Mouse (Mus musculus): Measurements from ENCODE around the gene 4930438A08Rik.

4930438A08Rik gene

GRCm38 (mm10) chr11:58324614-58325229 is 50.1 kb downstream of the 4930438A08Rik start:
- DNase-seq, result no peak

GRCm38 (mm10) chr11:58326781-58327180 is 52.2 kb downstream of the 4930438A08Rik start:
- no peak for DNase-seq

- no peak for DNase-seq
Measured at GRCm38 (mm10) chr11:58329906-58330275, 55.3 kb downstream of the 4930438A08Rik start.

GRCm38 (mm10) chr11:58330276-58331148 is 55.9 kb downstream of the 4930438A08Rik start, which contains the start of the genes Zfp672 and Sh3bp5l:
Zfp672 (minus strand) TSS chr11:58330339.
Sh3bp5l (plus strand) TSS chr11:58330724.
- peak; percentile 90 for DNase-seq

- DNase-seq, result no peak
Measured at GRCm38 (mm10) chr11:58331149-58331495, 56.5 kb downstream of the 4930438A08Rik start.

- DNase-seq, result no peak
Measured at GRCm38 (mm10) chr11:58331546-58331945, 56.9 kb downstream of the 4930438A08Rik start.

- DNase-seq, result no peak
Measured at GRCm38 (mm10) chr11:58334746-58335145, 60.1 kb downstream of the 4930438A08Rik start.

Measured in right cerebral cortex, postnatal 25 days (tissue).